Mouse (Mus musculus) brain, embryonic 14.5 days (tissue): ENCODE data around the gene Sprtn.

ENCODE experiments used
- CTCF ChIP-seq: fragments of 200-500 bp; IDR thresholded peaks from 2 replicates; pipeline ENCODE4 v1.5.1; 2012; ENCODE audit warnings: inconsistent platforms, mild to moderate bottlenecking, moderate library complexity, borderline replicate concordance; ENCODE audit not compliant: insufficient read depth, insufficient read length; ENCODE audit errors: extremely low read depth
- POLR2A ChIP-seq: fragments of 200-500 bp; IDR thresholded peaks from 2 replicates; pipeline ENCODE4 v1.6.1; 2012; ENCODE audit warnings: mild to moderate bottlenecking, inconsistent platforms, borderline replicate concordance; ENCODE audit not compliant: poor library complexity, insufficient read depth, insufficient read length, severe bottlenecking; ENCODE audit errors: extremely low read depth

GRCm38 (mm10) chr8:124921369-124922279, 23.9 kb downstream of the Sprtn start:
- TF ChIP-seq POLR2A: no peak
- no peak for TF ChIP-seq CTCF
